Mouse (Mus musculus): ENCODE measurements around the gene Napa.
A peak's percentile ranks its signal among the peaks of the same experiment; 100 is the strongest.

DNA sequence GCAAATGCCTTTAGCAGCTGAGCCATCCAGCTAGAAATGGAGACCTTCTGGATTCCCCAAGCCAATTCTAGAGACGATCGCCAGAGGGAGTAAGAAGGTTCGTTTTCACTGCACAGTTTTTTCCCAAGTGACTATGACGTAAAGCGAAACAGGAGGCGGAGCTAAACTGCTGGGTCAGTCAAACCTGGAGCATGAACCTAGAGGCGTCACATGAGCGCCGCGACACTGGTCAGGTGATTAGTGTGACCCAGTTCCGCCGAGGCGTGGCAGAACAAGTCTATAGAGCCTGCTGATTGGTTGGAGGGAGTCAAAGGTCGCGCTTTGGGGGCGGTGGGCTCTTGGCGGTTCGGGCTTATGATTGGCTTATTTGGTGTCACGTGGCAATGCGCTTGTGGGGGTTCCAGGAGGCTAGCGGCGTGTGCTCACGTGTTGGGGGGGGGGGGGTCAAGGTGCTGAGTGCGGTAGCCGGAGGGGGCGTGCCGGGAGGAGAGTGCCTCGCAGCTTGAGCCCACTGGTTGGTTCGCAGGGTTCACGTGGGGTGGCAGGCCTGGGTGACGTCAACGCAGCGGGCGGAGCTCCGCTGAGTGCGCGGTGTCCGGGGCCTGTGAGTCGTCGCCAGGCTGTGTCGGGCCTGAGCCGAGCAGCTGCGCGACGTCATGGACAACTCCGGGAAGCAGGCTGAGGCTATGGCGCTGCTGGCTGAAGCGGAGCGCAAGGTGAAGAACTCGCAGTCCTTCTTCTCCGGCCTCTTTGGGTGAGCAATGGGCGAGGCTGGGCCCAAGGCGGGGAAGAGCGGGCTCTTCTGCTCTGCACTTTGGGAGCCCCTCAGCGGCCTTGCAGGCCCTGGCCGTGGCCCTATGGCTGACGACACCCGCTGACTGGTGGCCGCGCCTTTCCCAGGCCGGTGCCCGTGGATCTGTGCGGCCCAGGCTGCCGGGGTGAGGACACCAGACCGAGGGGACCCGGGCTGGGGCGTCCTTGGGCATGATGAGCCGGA, at the start of gene Napa:
- TF ChIP-seq CTCF (IDR thresholded peaks at IDR 0.05; ENCODE audit: low read depth, low read length) (no peak), POLR2A (IDR thresholded peaks at IDR 0.05; ENCODE audit: borderline replicate concordance, low read depth, low read length) (peak; percentile 91)
